Mouse (Mus musculus): ENCODE data around the gene Aggf1. TPM values are rescaled to one million over a fixed set of nuclear protein-coding genes. Genes with fewer than 3 reads are reported as not detected.

The Aggf1 gene
- polyA plus RNA-seq, 1 experiment from 2014 or later, result 26.5 TPM

DNA sequence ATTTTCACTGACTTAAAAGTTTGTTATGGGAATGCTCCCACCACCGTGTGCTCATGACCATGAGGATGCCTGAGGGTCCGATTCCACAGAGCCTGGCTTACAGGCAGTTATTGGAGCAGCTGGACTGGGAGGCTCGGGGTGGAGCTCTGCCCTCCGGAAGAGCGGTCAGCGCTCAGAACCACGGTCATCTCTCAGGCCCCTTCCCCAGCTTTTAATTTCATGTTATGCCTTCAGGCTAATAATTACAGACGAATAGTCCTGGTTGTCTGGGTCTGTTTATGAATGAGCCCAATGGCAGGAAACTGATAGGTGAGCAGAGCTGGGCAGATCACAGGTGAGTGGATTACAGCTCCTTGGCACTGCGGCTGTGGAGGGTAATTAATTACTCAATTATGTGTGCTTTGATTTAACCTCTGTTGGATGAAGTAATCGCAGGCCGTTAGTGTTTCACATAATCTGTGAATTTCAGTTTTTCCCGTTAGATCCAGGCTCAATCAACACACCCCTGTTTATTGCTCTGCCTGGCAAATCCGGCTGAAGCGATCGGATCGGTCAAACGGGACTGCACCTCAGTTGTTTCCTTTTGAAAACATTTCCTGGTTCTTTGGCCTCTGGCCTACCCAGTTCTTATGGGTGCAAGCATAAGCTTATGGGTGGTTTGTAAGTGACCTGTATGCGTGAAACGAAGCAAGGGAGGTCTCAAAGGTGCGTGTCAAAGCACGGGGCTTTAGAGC lies 48.4 kb downstream of the Aggf1 start:
- WGBS (ENCODE audit: insufficient replicate concordance), result 19% methylated on average over 21 of the region's 21 CpGs
- ATAC-seq (replicated peaks; ENCODE audit: insufficient number of reproducible peaks, low FRiP score, low TSS enrichment), result no peak
- H3K27me3 ChIP-seq (ENCODE audit: control insufficient read depth, insufficient read depth, low read length), result no peaks in the 10 kb centered on the region
- H3K9ac ChIP-seq (ENCODE audit: low read depth, low read length), result peak overlapping the region; percentile 99
- no peaks in the 10 kb centered on the region for H3K36me3 ChIP-seq (ENCODE audit: control insufficient read depth, insufficient read depth, low read length)
- H3K4me2 ChIP-seq, result peak overlapping the region; percentile 89
- no peaks in the 10 kb centered on the region for H3K9me3 ChIP-seq (replicated peaks; ENCODE audit: control insufficient read depth, low read length)
- H3K27ac ChIP-seq (ENCODE audit: low read depth, low read length), result no peak overlapping the region
- H3K4me3 ChIP-seq (ENCODE audit: low read depth, low read length), result peak overlapping the region; percentile 87
- peaks cover 8% of the 10 kb centered on the region for H3K4me1 ChIP-seq (ENCODE audit: control insufficient read depth, insufficient read depth, low read length)

DNA sequence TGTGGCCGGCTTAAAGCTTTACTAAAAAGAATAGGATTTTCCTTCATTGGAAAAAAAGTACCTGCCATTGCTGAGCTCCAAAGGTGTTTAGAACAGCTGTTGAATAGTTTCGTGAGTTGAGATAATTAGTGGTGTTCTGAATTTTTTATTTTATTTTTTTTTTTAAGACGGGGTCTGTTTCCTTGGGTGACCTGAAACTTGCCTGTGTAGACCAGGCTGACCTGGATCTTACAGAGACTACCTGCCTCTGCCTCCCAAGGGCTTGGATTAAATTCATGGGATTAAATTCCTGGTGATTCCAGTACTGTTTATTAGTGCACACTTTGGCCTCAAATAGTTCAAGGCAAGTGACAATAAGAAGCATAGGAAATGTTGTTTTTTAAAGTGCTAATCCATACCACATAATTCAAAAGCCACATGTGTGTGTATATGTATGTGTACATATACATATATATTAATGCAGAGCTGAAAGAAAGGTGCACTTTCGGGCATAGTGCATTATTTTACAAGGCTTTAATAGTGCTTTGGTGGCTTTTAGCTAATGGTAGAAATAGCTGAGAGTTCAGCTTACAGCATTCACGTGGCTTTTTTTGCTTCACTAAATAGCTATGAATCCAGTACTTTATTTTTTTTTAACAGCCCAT lies 49.1 kb downstream of the Aggf1 start:
- H3K27me3 ChIP-seq (ENCODE audit: control insufficient read depth, insufficient read depth, low read length), result no peaks in the 10 kb centered on the region
- peak overlapping the region; percentile 89 for H3K4me2 ChIP-seq
- no peak for ATAC-seq (replicated peaks; ENCODE audit: insufficient number of reproducible peaks, low FRiP score, low TSS enrichment)
- no peaks in the 10 kb centered on the region for H3K36me3 ChIP-seq (ENCODE audit: control insufficient read depth, insufficient read depth, low read length)
- H3K4me3 ChIP-seq (ENCODE audit: low read depth, low read length), result peak overlapping the region; percentile 87
- peak overlapping the region; percentile 97 for H3K27ac ChIP-seq (ENCODE audit: low read depth, low read length)
- no peaks in the 10 kb centered on the region for H3K9me3 ChIP-seq (replicated peaks; ENCODE audit: control insufficient read depth, low read length)
- H3K4me1 ChIP-seq (ENCODE audit: control insufficient read depth, insufficient read depth, low read length), result peaks cover 8% of the 10 kb centered on the region
- peak overlapping the region; percentile 99 for H3K9ac ChIP-seq (ENCODE audit: low read depth, low read length)
- WGBS (ENCODE audit: insufficient replicate concordance), result 12% methylated on average over 5 of the region's 5 CpGs

DNA sequence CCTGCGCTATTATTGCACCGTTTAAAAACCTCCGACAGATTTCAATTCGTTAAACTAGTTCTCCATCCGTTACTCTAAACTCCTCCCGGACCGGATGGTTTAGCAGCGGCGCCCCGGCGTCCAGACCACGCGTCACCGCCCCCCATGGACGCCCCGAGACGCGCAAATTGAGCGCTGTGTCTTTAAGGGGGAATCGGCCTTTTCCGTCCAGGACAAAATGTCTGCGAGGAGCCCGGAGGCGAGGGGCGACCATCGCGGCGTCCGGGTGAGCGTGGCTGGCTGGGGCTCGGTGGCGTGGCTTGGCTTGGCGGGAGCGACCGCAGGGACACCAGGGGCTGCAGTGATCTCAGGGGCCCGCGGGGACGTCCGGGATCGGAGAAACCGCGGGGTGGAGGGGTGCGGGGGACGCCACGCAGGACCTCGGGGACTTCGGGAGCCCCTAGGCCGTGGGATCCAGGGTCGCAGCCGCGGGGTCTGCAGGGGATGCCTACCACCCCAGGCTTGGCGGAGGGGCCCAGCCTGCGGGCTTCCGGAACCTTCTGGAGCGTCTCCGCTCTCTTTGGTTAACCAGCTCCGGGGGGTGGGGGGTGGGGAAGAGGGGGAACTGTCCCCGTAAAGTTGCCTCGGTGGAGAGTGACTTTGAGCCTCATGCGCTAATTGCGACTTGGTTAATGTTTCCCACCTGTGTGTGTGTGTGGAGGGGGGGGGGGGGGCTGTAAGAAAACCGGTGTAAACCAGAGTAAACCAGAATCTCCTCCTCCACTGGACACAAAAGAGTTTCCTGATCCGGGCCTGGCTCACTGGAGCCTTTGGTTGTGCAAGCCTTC lies 49.9 kb downstream of the Aggf1 start:
- H3K4me1 ChIP-seq (ENCODE audit: control insufficient read depth, insufficient read depth, low read length), result peaks cover 8% of the 10 kb centered on the region
- peak overlapping the region; percentile 97 for H3K27ac ChIP-seq (ENCODE audit: low read depth, low read length)
- H3K9me3 ChIP-seq (replicated peaks; ENCODE audit: control insufficient read depth, low read length), result no peaks in the 10 kb centered on the region
- peak overlapping the region; percentile 99 for H3K9ac ChIP-seq (ENCODE audit: low read depth, low read length)
- H3K27me3 ChIP-seq (ENCODE audit: control insufficient read depth, insufficient read depth, low read length), result no peaks in the 10 kb centered on the region
- no peaks in the 10 kb centered on the region for H3K36me3 ChIP-seq (ENCODE audit: control insufficient read depth, insufficient read depth, low read length)
- peak overlapping the region; percentile 87 for H3K4me3 ChIP-seq (ENCODE audit: low read depth, low read length)
- peak overlapping the region; percentile 89 for H3K4me2 ChIP-seq
- WGBS (ENCODE audit: insufficient replicate concordance), result under 1% methylated on average over 62 of the region's 63 CpGs
- ATAC-seq (replicated peaks; ENCODE audit: insufficient number of reproducible peaks, low FRiP score, low TSS enrichment), result peak; percentile 55

DNA sequence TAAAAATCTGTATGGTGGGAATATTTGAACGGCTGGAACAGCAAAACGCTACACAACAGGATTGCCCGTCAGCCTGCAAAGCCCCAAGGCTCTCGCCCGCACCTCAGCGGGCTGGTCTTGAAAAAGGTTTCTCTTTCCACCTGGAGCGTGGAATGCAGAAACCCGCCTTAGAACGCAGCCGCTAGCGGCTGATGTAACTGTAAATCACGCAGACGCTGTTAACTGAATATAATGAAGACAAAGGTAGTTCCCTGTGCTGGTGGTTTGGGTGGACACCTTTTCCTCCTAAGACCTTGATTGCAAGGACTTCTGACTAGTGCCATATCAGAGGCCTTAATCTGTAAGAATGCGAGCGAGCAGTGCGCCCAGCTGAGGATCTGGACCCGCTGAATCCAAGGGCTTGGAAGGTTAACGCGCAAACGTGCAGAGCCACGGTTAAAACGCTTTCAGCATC lies 50.5 kb downstream of the Aggf1 start:
- H3K27me3 ChIP-seq (ENCODE audit: control insufficient read depth, insufficient read depth, low read length), result no peaks in the 10 kb centered on the region
- peak overlapping the region; percentile 99 for H3K9ac ChIP-seq (ENCODE audit: low read depth, low read length)
- peaks cover 8% of the 10 kb centered on the region for H3K4me1 ChIP-seq (ENCODE audit: control insufficient read depth, insufficient read depth, low read length)
- peak overlapping the region; percentile 97 for H3K27ac ChIP-seq (ENCODE audit: low read depth, low read length)
- peak overlapping the region; percentile 89 for H3K4me2 ChIP-seq
- ATAC-seq (replicated peaks; ENCODE audit: insufficient number of reproducible peaks, low FRiP score, low TSS enrichment), result no peak
- under 1% methylated on average over 22 of the region's 22 CpGs for WGBS (ENCODE audit: insufficient replicate concordance)
- H3K4me3 ChIP-seq (ENCODE audit: low read depth, low read length), result peak overlapping the region; percentile 87
- H3K36me3 ChIP-seq (ENCODE audit: control insufficient read depth, insufficient read depth, low read length), result no peaks in the 10 kb centered on the region
- no peaks in the 10 kb centered on the region for H3K9me3 ChIP-seq (replicated peaks; ENCODE audit: control insufficient read depth, low read length)

DNA sequence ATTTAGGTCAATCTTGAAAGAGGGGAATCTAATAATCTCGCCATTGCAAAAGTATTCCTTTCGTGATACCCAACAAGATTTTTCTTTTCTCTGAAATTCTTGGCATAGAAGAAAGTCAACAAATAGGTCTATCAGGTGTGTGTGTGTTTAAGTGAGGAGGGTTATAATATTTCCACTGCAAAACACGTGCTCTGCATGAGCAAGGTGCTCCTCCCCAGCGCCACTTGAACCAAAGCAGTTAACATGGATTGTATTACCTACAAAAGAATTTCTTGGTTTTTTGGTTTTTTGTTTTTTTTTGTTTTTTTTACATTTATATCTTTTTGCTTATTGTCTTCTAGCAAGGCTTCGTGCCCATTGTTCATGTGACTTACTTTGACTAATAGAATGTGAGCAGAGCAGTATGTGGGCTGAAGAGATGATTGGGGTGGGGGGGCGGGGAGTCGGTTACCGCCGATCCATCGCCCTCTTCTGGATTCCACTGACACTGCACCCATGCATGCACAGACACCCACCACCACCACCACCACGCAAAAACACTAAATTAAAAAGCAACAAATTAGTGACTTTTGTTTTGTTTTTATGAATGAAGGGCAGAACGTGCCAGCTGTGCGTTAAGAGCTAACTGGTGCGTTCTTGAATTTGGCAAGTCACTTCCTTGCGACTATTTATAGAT lies 51.1 kb downstream of the Aggf1 start:
- no peaks in the 10 kb centered on the region for H3K27me3 ChIP-seq (ENCODE audit: control insufficient read depth, insufficient read depth, low read length)
- peak overlapping the region; percentile 87 for H3K4me3 ChIP-seq (ENCODE audit: low read depth, low read length)
- peak overlapping the region; percentile 89 for H3K4me2 ChIP-seq
- H3K9me3 ChIP-seq (replicated peaks; ENCODE audit: control insufficient read depth, low read length), result no peaks in the 10 kb centered on the region
- no peaks in the 10 kb centered on the region for H3K36me3 ChIP-seq (ENCODE audit: control insufficient read depth, insufficient read depth, low read length)
- peaks cover 8% of the 10 kb centered on the region for H3K4me1 ChIP-seq (ENCODE audit: control insufficient read depth, insufficient read depth, low read length)
- peak overlapping the region; percentile 97; the same call in 1 of the 2 replicates for H3K27ac ChIP-seq (ENCODE audit: low read depth, low read length)
- peak overlapping the region; percentile 99 for H3K9ac ChIP-seq (ENCODE audit: low read depth, low read length)
- ATAC-seq (replicated peaks; ENCODE audit: insufficient number of reproducible peaks, low FRiP score, low TSS enrichment), result no peak
- 25% methylated on average over 15 of the region's 15 CpGs for WGBS (ENCODE audit: insufficient replicate concordance)

DNA sequence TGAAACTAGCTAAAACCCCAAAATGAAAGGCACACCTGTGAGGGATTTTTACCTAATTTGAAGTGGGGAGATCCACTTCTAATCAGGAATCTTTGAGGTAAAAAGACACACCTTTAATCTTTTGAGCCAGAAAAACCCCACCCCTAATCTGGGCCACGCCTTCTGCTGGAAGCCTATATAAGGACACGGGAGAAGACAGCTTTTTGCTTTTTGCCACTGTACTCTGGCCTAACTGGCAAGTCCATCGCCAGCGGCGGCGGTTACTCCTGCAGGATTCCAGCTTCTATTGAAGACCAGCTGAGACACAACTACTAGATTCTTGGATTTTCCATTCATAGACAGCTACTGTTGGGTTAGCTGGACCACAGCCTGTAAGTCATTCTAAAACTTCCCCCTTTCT lies 51.8 kb downstream of the Aggf1 start, which contains the start of gene Zbed3:
TSS of gene Zbed3 (plus strand) at position 213 of the 400 bp plus-strand sequence.
- Histone ChIP-seq H3K4me3 (ENCODE audit: low read depth, low read length) (peak within 1 kb of the TSS; percentile 87), H3K4me2 (peak within 1 kb of the TSS; percentile 89), H3K36me3 (ENCODE audit: control insufficient read depth, insufficient read depth, low read length) (no peaks in the 10 kb centered on the region), H3K9me3 (replicated peaks; ENCODE audit: control insufficient read depth, low read length) (no peaks in the 10 kb centered on the region), H3K9ac (ENCODE audit: low read depth, low read length) (peak within 1 kb of the TSS; percentile 99), H3K4me1 (ENCODE audit: control insufficient read depth, insufficient read depth, low read length) (peaks cover 8% of the 10 kb centered on the region), H3K27ac (ENCODE audit: low read depth, low read length) (no peak within 1 kb of the TSS; the same call in 1 of the 2 replicates), H3K27me3 (ENCODE audit: control insufficient read depth, insufficient read depth, low read length) (no peaks in the 10 kb centered on the region)
- 85% methylated on average over 6 of the region's 6 CpGs for WGBS (ENCODE audit: insufficient replicate concordance)
- ATAC-seq (replicated peaks; ENCODE audit: insufficient number of reproducible peaks, low FRiP score, low TSS enrichment), result no peak

DNA sequence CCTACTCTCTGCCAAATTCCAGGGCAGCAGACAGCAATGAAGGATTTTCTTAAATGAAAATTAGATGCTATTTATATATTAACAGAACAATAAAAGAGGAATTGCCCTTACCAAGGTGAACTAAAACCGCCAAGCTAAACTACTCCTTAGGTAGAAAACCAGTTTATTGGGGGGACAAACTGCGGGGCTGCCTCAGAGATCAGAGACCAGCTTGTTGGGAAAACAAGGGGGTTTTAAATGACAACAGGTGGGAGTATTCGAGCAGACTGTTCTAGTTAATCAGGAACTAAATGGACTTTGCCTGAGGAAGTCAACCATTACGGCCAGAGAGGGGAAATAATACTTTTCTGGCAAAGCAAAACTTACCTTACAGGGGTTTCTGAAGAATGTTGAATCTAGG lies 54.7 kb downstream of the Aggf1 start:
- WGBS (ENCODE audit: insufficient replicate concordance), result 62% methylated on average over 4 of the region's 4 CpGs
- no peak for ATAC-seq (replicated peaks; ENCODE audit: insufficient number of reproducible peaks, low FRiP score, low TSS enrichment)
- H3K4me2 ChIP-seq, result no peak overlapping the region
- H3K27ac ChIP-seq (ENCODE audit: low read depth, low read length), result no peak overlapping the region
- no peaks in the 10 kb centered on the region for H3K9me3 ChIP-seq (replicated peaks; ENCODE audit: control insufficient read depth, low read length)
- no peaks in the 10 kb centered on the region for H3K36me3 ChIP-seq (ENCODE audit: control insufficient read depth, insufficient read depth, low read length)
- no peaks in the 10 kb centered on the region for H3K27me3 ChIP-seq (ENCODE audit: control insufficient read depth, insufficient read depth, low read length)
- H3K9ac ChIP-seq (ENCODE audit: low read depth, low read length), result no peak overlapping the region
- H3K4me3 ChIP-seq (ENCODE audit: low read depth, low read length), result no peak overlapping the region
- H3K4me1 ChIP-seq (ENCODE audit: control insufficient read depth, insufficient read depth, low read length), result no peaks in the 10 kb centered on the region

DNA sequence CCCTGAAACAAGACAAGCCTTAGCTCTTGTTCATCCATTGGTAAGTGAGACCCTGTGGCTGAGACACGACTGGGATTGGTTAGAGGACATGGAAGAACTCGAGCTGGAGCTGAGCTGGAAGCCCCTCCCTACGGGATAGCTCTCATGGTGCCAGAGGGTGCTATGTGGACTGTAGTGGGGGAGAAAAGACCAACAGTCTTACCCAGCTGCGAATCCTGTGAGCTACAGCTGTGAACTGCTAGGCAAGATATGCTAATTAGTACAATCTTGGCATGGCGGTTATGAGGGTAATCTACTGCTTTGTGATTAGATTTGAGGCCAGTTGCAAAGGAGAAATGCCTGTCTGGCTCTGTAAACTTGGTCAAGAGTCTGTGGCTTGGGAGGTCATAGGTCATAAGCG lies 56.0 kb downstream of the Aggf1 start:
- Histone ChIP-seq H3K27me3 (ENCODE audit: control insufficient read depth, insufficient read depth, low read length) (no peaks in the 10 kb centered on the region), H3K4me1 (ENCODE audit: control insufficient read depth, insufficient read depth, low read length) (no peaks in the 10 kb centered on the region), H3K9ac (ENCODE audit: low read depth, low read length) (no peak overlapping the region), H3K4me3 (ENCODE audit: low read depth, low read length) (no peak overlapping the region), H3K36me3 (ENCODE audit: control insufficient read depth, insufficient read depth, low read length) (no peaks in the 10 kb centered on the region), H3K4me2 (no peak overlapping the region), H3K9me3 (replicated peaks; ENCODE audit: control insufficient read depth, low read length) (no peaks in the 10 kb centered on the region), H3K27ac (ENCODE audit: low read depth, low read length) (no peak overlapping the region)
- 58% methylated on average over 6 of the region's 6 CpGs for WGBS (ENCODE audit: insufficient replicate concordance)
- no peak for ATAC-seq (replicated peaks; ENCODE audit: insufficient number of reproducible peaks, low FRiP score, low TSS enrichment)
